Mouse (Mus musculus) midbrain, embryonic 13.5 days (tissue): Measurements from ENCODE around the gene Ifi27l2b. TPM values are rescaled to one million over a fixed set of nuclear protein-coding genes. Genes with fewer than 3 reads are reported as not detected.
"Not testable (repeated sequence)": the region's sequence is repeated elsewhere in the genome, so short reads cannot be mapped to it uniquely, and the experiment has no call there.

Experiments used
- ATAC-seq: fragments of 200-750 bp; cut with Nextera tagmentation; 2 replicates; pipeline ENCODE4 v1.8.0; 2017; ENCODE audit warnings: mild to moderate bottlenecking, moderate TSS enrichment, moderate library complexity
- H3K27ac ChIP-seq: fragments of 300-500 bp; sonication (generic); 2 replicates; pipeline ENCODE4 v1.5.1; 2015; ENCODE audit warnings: inconsistent platforms, mild to moderate bottlenecking, moderate library complexity
- H3K27me3 ChIP-seq: fragments of 300-500 bp; sonication (generic); 2 replicates; pipeline ENCODE4 v1.6.1; 2015; ENCODE audit warnings: mild to moderate bottlenecking, inconsistent platforms
- H3K36me3 ChIP-seq: fragments of 300-500 bp; sonication (generic); 2 replicates; pipeline ENCODE4 v1.6.1; 2015; ENCODE audit warnings: mild to moderate bottlenecking, inconsistent platforms
- H3K4me1 ChIP-seq: fragments of 300-500 bp; sonication (generic); replicated peaks from 2 replicates; pipeline ENCODE4 v1.6.1; 2015; ENCODE audit warnings: inconsistent platforms
- H3K4me2 ChIP-seq: fragments of 300-500 bp; sonication (generic); replicated peaks from 2 replicates; pipeline ENCODE4 v1.6.1; 2015; ENCODE audit warnings: moderate library complexity, mild to moderate bottlenecking, inconsistent platforms
- H3K4me3 ChIP-seq: fragments of 300-500 bp; sonication (generic); replicated peaks from 2 replicates; pipeline ENCODE4 v1.5.1; 2015; ENCODE audit warnings: mild to moderate bottlenecking, inconsistent platforms
- H3K9ac ChIP-seq: fragments of 300-500 bp; sonication (generic); replicated peaks from 2 replicates; pipeline ENCODE4 v1.6.1; 2015; ENCODE audit warnings: mild to moderate bottlenecking, inconsistent platforms
- H3K9me3 ChIP-seq: fragments of 300-500 bp; sonication (generic); 2 replicates; pipeline ENCODE4 v1.6.1; 2016; ENCODE audit warnings: mild to moderate bottlenecking, inconsistent platforms
- WGBS: fragments of 180-500 bp; shearing (Covaris S2); methylation state at CpG from one replicate; pipeline ENCODE4 v1.1.7; 2015; 5-methylcytosine and 5-hydroxymethylcytosine counted together
- polyA plus RNA-seq: library from polyadenylated mRNA; unstranded; fragments of >200 nt; fragmentation: Nextera tagmentation; extraction: Ambion mirVana; gene quantifications from 2 replicates; pipeline ENCODE4 v1.2.1, GENCODE M21; 2015

Gene Ifi27l2b
- polyA plus RNA-seq, 1 experiment from 2014 or later = not detected

DNA sequence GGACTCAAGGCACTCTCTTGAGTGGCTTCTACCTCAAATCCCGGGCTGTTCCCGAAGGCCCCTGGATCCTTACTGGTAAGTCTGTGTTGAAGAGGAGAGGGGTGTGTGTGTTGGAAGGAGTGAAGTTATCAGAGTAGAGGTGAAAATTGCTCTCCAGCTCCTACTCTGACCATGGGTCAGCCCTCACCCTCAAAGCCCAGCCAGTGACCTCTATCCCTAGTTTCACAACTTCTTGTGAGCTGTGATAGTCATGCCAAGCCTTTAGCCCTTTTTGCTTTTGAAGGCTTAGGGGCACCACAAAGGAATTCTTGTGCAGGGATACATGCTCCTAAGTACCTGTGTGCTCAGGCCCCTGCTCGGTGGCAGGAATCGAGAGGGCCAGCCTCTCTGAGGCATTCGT lies 24.6 kb upstream of the Ifi27l2b start:
- no peak for ATAC-seq
- no peaks in the 10 kb centered on the region for H3K27me3 ChIP-seq
- no peak overlapping the region for H3K4me2 ChIP-seq
- 86% methylated on average over 5 of the region's 5 CpGs for WGBS
- no peaks in the 10 kb centered on the region for H3K9me3 ChIP-seq
- no peak overlapping the region for H3K4me3 ChIP-seq
- H3K9ac ChIP-seq = no peak overlapping the region
- no peaks in the 10 kb centered on the region for H3K36me3 ChIP-seq
- H3K4me1 ChIP-seq = no peaks in the 10 kb centered on the region
- H3K27ac ChIP-seq = no peak overlapping the region

GRCm38 (mm10) chr12:103477461-103478015 lies 20.5 kb upstream of the Ifi27l2b start:
- Histone ChIP-seq H3K4me3 (no peak overlapping the region), H3K9me3 (no peaks in the 10 kb centered on the region)
- 79% methylated on average over 7 of the region's 7 CpGs for WGBS

DNA sequence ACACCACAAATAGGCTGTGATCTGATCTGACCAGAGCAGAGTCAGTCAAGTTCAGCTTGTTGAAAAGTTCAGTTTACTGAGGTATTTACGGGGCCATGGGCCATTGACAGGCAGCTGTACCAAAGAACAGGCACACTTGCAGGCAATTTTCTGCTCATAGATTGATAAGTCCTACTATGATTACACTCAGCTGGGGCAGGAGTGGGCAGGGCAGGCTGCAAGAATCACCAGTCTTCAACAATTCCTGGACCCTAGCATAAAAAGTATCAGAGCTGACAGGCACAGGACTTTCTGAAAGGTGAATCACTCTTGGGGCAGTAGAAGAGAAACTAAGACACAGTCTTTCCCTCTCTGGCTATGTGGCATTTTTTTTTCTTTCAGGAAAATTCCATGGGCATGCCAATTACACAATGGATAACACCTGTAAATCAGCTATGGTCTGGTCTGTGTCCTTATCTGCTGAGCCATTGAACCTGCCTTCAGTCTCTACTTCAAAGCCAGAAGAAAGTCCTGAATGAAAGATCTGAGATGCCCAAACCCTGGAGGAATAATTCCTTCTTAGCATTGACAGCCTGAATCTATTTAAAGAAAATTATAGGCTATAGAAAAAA lies 19.9 kb upstream of the Ifi27l2b start:
- H3K4me3 ChIP-seq = no peak overlapping the region
- WGBS = 85% methylated on average over 1 of the region's 1 CpGs
- no peaks in the 10 kb centered on the region for H3K27me3 ChIP-seq
- no peaks in the 10 kb centered on the region for H3K9me3 ChIP-seq
- H3K36me3 ChIP-seq = no peaks in the 10 kb centered on the region
- H3K9ac ChIP-seq = no peak overlapping the region
- ATAC-seq = no peak
- no peak overlapping the region for H3K4me2 ChIP-seq
- no peak overlapping the region for H3K27ac ChIP-seq
- H3K4me1 ChIP-seq = no peaks in the 10 kb centered on the region

More at GRCm38 (mm10) chr12:103477461-103478015, 20.5 kb upstream of the Ifi27l2b start:
- no peaks in the 10 kb centered on the region for H3K27me3 ChIP-seq
- H3K4me1 ChIP-seq = no peaks in the 10 kb centered on the region
- H3K27ac ChIP-seq = no peak overlapping the region
- ATAC-seq = no peak
- no peak overlapping the region for H3K9ac ChIP-seq
- no peak overlapping the region for H3K4me2 ChIP-seq
- no peaks in the 10 kb centered on the region for H3K36me3 ChIP-seq

GRCm38 (mm10) chr12:103474481-103474880 lies 17.5 kb upstream of the Ifi27l2b start:
- no peak for ATAC-seq
- Histone ChIP-seq H3K4me3 (no peak overlapping the region), H3K27ac (no peak overlapping the region), H3K4me2 (no peak overlapping the region), H3K4me1 (no peaks in the 10 kb centered on the region), H3K9ac (no peak overlapping the region), H3K27me3 (no peaks in the 10 kb centered on the region), H3K9me3 (no peaks in the 10 kb centered on the region), H3K36me3 (no peaks in the 10 kb centered on the region)
- WGBS = 47% methylated on average over 2 of the region's 2 CpGs

DNA sequence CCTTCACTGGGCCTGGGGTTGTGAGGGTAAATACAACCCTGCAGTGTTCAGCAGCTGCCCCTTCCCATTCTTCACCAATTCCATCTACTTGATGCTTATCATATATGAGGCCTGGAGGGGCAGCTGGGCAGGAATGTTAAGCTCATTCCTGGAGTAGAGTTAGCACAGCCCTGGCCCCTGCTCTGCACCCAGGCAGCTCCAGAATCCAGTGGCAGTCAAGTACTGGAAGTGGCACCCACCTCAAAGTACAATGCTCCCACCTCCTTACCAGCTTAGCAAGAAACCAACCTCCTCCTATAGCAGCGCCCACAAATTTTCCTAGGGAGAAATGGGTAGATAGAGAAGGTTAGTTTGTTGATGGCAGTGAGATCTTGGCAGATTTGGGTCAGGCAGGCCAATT lies 296 bp downstream of the Ifi27l2b start:
- H3K36me3 ChIP-seq, H3K9me3 ChIP-seq, ATAC-seq, H3K4me2 ChIP-seq, H3K27ac ChIP-seq, H3K4me1 ChIP-seq, H3K9ac ChIP-seq, H3K4me3 ChIP-seq, H3K27me3 ChIP-seq: not testable (repeated sequence)
- WGBS = no CpG with 5 or more reads among the region's 1 CpGs

DNA sequence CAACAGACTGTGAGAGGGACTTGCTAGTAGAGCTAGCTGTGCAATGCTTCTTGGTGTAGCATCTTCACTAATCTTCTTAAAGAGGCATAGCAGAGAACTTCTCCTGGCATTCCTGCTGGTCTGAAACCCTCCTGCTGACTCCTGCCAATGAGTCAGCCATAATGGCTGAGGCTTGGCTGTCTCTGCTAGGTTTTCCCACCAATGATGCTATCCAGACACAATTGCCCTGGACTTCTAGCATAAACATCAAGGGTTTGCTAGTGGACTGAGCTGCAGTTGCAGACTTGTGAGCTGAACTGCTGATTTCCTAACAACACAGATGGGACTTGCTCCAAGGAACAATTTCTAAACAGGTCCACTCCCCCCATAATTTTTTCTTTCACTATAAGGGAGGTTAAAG lies 3.7 kb downstream of the Ifi27l2b start:
- Histone ChIP-seq H3K4me3 (no peak overlapping the region), H3K4me1 (no peaks in the 10 kb centered on the region), H3K9me3 (no peaks in the 10 kb centered on the region), H3K4me2 (no peak overlapping the region), H3K9ac (no peak overlapping the region), H3K36me3 (no peaks in the 10 kb centered on the region), H3K27ac (no peak overlapping the region), H3K27me3 (no peaks in the 10 kb centered on the region)
- ATAC-seq = no peak

GRCm38 (mm10) chr12:103445060-103445459 lies 12.0 kb downstream of the Ifi27l2b start:
- Histone ChIP-seq H3K4me1 (no peaks in the 10 kb centered on the region), H3K4me3 (no peak overlapping the region), H3K27me3 (no peaks in the 10 kb centered on the region), H3K27ac (no peak overlapping the region), H3K4me2 (no peak overlapping the region), H3K36me3 (no peaks in the 10 kb centered on the region), H3K9ac (no peak overlapping the region), H3K9me3 (no peaks in the 10 kb centered on the region)
- no peak for ATAC-seq
- 72% methylated on average over 3 of the region's 3 CpGs for WGBS

GRCm38 (mm10) chr12:103444261-103444660 lies 12.8 kb downstream of the Ifi27l2b start:
- not testable (repeated sequence) for H3K9me3 ChIP-seq, H3K27ac ChIP-seq, H3K9ac ChIP-seq, H3K4me3 ChIP-seq, ATAC-seq, H3K4me1 ChIP-seq, H3K36me3 ChIP-seq, H3K4me2 ChIP-seq, H3K27me3 ChIP-seq
- WGBS = 37% methylated on average over 6 of the region's 7 CpGs

GRCm38 (mm10) chr12:103443524-103443923 lies 13.5 kb downstream of the Ifi27l2b start, which contains the start of gene Ifi27l2a:
TSS of gene Ifi27l2a (minus strand) at chr12:103443680.
- no peak within 1 kb of the TSS for H3K27ac ChIP-seq
- no peak within 1 kb of the TSS for H3K9ac ChIP-seq
- no peak for ATAC-seq
- no peaks in the 10 kb centered on the region for H3K9me3 ChIP-seq
- H3K36me3 ChIP-seq = no peaks in the 10 kb centered on the region
- H3K4me2 ChIP-seq = no peak within 1 kb of the TSS
- WGBS = 56% methylated on average over 3 of the region's 3 CpGs
- no peak within 1 kb of the TSS for H3K4me3 ChIP-seq
- no peaks in the 10 kb centered on the region for H3K27me3 ChIP-seq
- H3K4me1 ChIP-seq = no peaks in the 10 kb centered on the region

- Histone ChIP-seq H3K4me2 (no peak overlapping the region), H3K27ac (no peak overlapping the region), H3K9ac (no peak overlapping the region), H3K4me1 (no peaks in the 10 kb centered on the region), H3K36me3 (no peaks in the 10 kb centered on the region), H3K9me3 (no peaks in the 10 kb centered on the region), H3K4me3 (no peak overlapping the region), H3K27me3 (no peaks in the 10 kb centered on the region)
- no peak for ATAC-seq
- 93% methylated on average over 1 of the region's 1 CpGs for WGBS
These were observed 19.4 kb downstream of the Ifi27l2b start for GRCm38 (mm10) chr12:103437601-103438000.

- Histone ChIP-seq H3K27me3 (no peaks in the 10 kb centered on the region), H3K4me3 (no peak overlapping the region), H3K27ac (no peak overlapping the region), H3K4me1 (no peaks in the 10 kb centered on the region), H3K36me3 (no peaks in the 10 kb centered on the region), H3K9me3 (no peaks in the 10 kb centered on the region), H3K4me2 (no peak overlapping the region), H3K9ac (no peak overlapping the region)
- ATAC-seq = no peak
These were observed 22.2 kb downstream of the Ifi27l2b start for GRCm38 (mm10) chr12:103434861-103435260.

GRCm38 (mm10) chr12:103433986-103434731 lies 22.9 kb downstream of the Ifi27l2b start, which contains the start of gene Ifi27:
TSS of gene Ifi27 (plus strand) at chr12:103434211.
- no peaks in the 10 kb centered on the region for H3K4me1 ChIP-seq
- 77% methylated on average over 8 of the region's 8 CpGs for WGBS
- no peak within 1 kb of the TSS for H3K9ac ChIP-seq
- no peaks in the 10 kb centered on the region for H3K9me3 ChIP-seq
- no peaks in the 10 kb centered on the region for H3K36me3 ChIP-seq
- no peak within 1 kb of the TSS for H3K4me2 ChIP-seq
- no peak for ATAC-seq
- H3K27ac ChIP-seq = no peak within 1 kb of the TSS
- no peaks in the 10 kb centered on the region for H3K27me3 ChIP-seq
- H3K4me3 ChIP-seq = no peak within 1 kb of the TSS
